Mouse (Mus musculus) hindbrain, embryonic 11.5 days (tissue): ENCODE measurements around the gene Ankrd6. TPM values are rescaled to one million over a fixed set of nuclear protein-coding genes. Genes with fewer than 3 reads are reported as not detected.

Experiments
- ATAC-seq: fragments of 200-750 bp; cut with Nextera tagmentation; 2 replicates; pipeline ENCODE4 v1.8.0; 2017; ENCODE audit warnings: mild to moderate bottlenecking, moderate TSS enrichment, moderate library complexity; ENCODE audit not compliant: low FRiP score
- DNase-seq: peaks from one replicate; pipeline ENCODE4 v3.0.0-alpha.2; 2015; ENCODE audit warnings: low spot score
- H3K27ac ChIP-seq: fragments of 300-500 bp; sonication (generic); 2 replicates; pipeline ENCODE4 v1.5.1; 2014; ENCODE audit warnings: mild to moderate bottlenecking, low read depth, low read length
- H3K27me3 ChIP-seq: fragments of 300-500 bp; sonication (generic); 2 replicates; pipeline ENCODE4 v1.6.1; 2014; ENCODE audit warnings: mild to moderate bottlenecking, low read length, moderate library complexity, mixed read lengths; ENCODE audit not compliant: control insufficient read depth, insufficient read depth
- H3K36me3 ChIP-seq: fragments of 300-500 bp; sonication (generic); 2 replicates; pipeline ENCODE4 v1.6.1; 2014; ENCODE audit warnings: mild to moderate bottlenecking, low read length, moderate library complexity, mixed read lengths; ENCODE audit not compliant: control insufficient read depth, insufficient read depth
- H3K4me1 ChIP-seq: fragments of 300-500 bp; sonication (generic); replicated peaks from 2 replicates; pipeline ENCODE4 v1.6.1; 2014; ENCODE audit warnings: low read length, mixed read lengths; ENCODE audit not compliant: control insufficient read depth, insufficient read depth
- H3K4me2 ChIP-seq: fragments of 300-500 bp; sonication (generic); replicated peaks from 2 replicates; pipeline ENCODE4 v1.6.1; 2014; ENCODE audit warnings: mild to moderate bottlenecking, low read depth, low read length
- H3K4me3 ChIP-seq: fragments of 300-500 bp; sonication (generic); 2 replicates; pipeline ENCODE4 v1.5.1; 2014; ENCODE audit warnings: low read depth, low read length
- H3K9ac ChIP-seq: fragments of 300-500 bp; sonication (generic); 2 replicates; pipeline ENCODE4 v1.6.1; 2014; ENCODE audit warnings: low read depth, low read length
- H3K9me3 ChIP-seq: fragments of 300-500 bp; sonication (generic); 2 replicates; pipeline ENCODE4 v1.6.1; 2016; ENCODE audit warnings: low read length; ENCODE audit not compliant: control insufficient read depth
- WGBS: fragments of 180-500 bp; shearing (Covaris S2); extraction: QIAGEN DNeasy Blood & Tissue Kit; methylation state at CpG from one replicate; pipeline ENCODE4 v1.1.7; 2014; 5-methylcytosine and 5-hydroxymethylcytosine counted together
- polyA plus RNA-seq: library from polyadenylated mRNA; unstranded; fragments of >200 nt; fragmentation: Nextera tagmentation; extraction: Ambion mirVana; gene quantifications from 2 replicates; pipeline ENCODE4 v1.2.1, GENCODE M21; 2014

The Ankrd6 gene
- polyA plus RNA-seq, 1 experiment from 2014 or later: 22.4 TPM

- H3K4me3 ChIP-seq: no peak overlapping the region
- no peaks in the 10 kb centered on the region for H3K36me3 ChIP-seq
- H3K4me1 ChIP-seq: no peaks in the 10 kb centered on the region
- H3K9ac ChIP-seq: no peak overlapping the region
- DNase-seq (no peak), ATAC-seq (no peak)
- no peaks in the 10 kb centered on the region for H3K27me3 ChIP-seq
- 89% methylated on average over 4 of the region's 4 CpGs for WGBS
- H3K9me3 ChIP-seq: no peaks in the 10 kb centered on the region
- H3K4me2 ChIP-seq: no peak overlapping the region
- no peak overlapping the region for H3K27ac ChIP-seq
Observed at GRCm38 (mm10) chr4:32854956-32855355, 95.7 kb downstream of the Ankrd6 start.

DNA sequence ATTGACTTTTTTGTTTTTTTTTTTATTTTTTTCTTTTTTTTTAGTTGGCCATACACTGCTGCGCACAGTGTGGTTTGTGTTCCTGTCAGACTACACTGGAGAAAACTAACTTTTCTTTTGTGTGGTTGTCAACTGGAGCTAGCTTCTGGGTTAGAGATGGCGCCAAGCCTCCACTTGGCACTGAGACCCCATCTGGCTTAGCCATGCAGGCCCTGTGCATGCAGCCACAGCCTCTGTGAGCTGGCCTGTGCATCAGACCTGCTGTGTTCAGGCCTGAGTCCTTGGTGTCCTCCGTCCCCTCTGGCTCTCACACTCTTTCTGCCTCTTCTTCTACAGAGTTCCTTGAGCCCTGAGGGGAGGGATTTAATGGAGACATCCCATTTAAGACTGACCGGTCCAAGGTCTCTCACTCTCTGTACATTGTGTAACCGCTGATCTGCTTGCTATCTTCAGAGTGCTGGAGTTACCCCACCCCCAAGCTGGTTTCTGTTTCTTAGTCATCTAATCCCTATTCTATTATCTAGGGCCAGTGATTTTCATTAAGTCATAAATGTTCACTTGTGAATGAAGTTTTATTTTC is 96.9 kb downstream of the Ankrd6 start:
- DNase-seq (no peak), ATAC-seq (no peak)
- H3K27me3 ChIP-seq: no peaks in the 10 kb centered on the region
- H3K27ac ChIP-seq: no peak overlapping the region
- 81% methylated on average over 5 of the region's 5 CpGs for WGBS
- H3K9me3 ChIP-seq: no peaks in the 10 kb centered on the region
- H3K4me1 ChIP-seq: no peaks in the 10 kb centered on the region
- no peak overlapping the region for H3K4me2 ChIP-seq
- H3K36me3 ChIP-seq: no peaks in the 10 kb centered on the region
- no peak overlapping the region for H3K4me3 ChIP-seq
- H3K9ac ChIP-seq: no peak overlapping the region

- WGBS: 75% methylated on average over 6 of the region's 6 CpGs
- Histone ChIP-seq H3K4me1 (no peaks in the 10 kb centered on the region), H3K27ac (no peak overlapping the region)
Observed at GRCm38 (mm10) chr4:32852819-32853218, 97.8 kb downstream of the Ankrd6 start.

DNA sequence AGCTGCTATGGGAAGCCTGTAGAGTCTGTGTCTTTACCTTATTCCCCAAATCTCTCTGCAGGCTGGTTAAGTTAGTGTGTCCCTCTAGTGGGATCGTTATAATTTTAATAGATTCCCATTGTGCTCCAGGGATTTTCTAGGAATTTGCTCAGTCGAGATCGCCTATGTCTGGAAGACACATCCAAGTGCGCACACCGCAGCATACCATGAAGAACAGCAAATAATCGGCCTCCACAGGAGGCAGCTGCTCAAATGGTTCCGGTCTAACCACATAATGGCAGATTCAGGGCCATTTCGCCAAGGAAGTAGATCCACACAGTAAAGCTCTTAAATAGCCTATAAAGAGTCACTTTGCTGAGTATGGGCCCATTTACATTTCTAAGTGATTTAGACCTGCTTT is 98.3 kb downstream of the Ankrd6 start:
- 89% methylated on average over 8 of the region's 8 CpGs for WGBS
- no peak overlapping the region for H3K27ac ChIP-seq
- no peaks in the 10 kb centered on the region for H3K27me3 ChIP-seq
- no peaks in the 10 kb centered on the region; the same call in 1 of the 2 replicates for H3K36me3 ChIP-seq
- H3K9me3 ChIP-seq: no peaks in the 10 kb centered on the region
- H3K4me2 ChIP-seq: no peak overlapping the region
- H3K4me3 ChIP-seq: no peak overlapping the region
- ATAC-seq: no peak
- no peaks in the 10 kb centered on the region for H3K4me1 ChIP-seq
- H3K9ac ChIP-seq: no peak overlapping the region
- DNase-seq: no peak

More at GRCm38 (mm10) chr4:32852819-32853218, 97.8 kb downstream of the Ankrd6 start:
- no peak overlapping the region for H3K4me3 ChIP-seq
- no peak for DNase-seq
- no peaks in the 10 kb centered on the region for H3K27me3 ChIP-seq
- no peak for ATAC-seq
- H3K9me3 ChIP-seq: no peaks in the 10 kb centered on the region
- H3K9ac ChIP-seq: no peak overlapping the region
- no peak overlapping the region for H3K4me2 ChIP-seq
- H3K36me3 ChIP-seq: no peaks in the 10 kb centered on the region; the same call in 1 of the 2 replicates

GRCm38 (mm10) chr4:32838401-32838800 is 112.2 kb downstream of the Ankrd6 start:
- H3K36me3 ChIP-seq: no peaks in the 10 kb centered on the region

GRCm38 (mm10) chr4:32836071-32836470 is 114.6 kb downstream of the Ankrd6 start:
- no peaks in the 10 kb centered on the region for H3K36me3 ChIP-seq
- H3K4me3 ChIP-seq: no peak overlapping the region
- H3K27me3 ChIP-seq: no peaks in the 10 kb centered on the region
- no peak overlapping the region for H3K27ac ChIP-seq
- ATAC-seq: no peak
- no peak overlapping the region for H3K9ac ChIP-seq
- H3K4me2 ChIP-seq: no peak overlapping the region
- no peaks in the 10 kb centered on the region for H3K9me3 ChIP-seq
- no peaks in the 10 kb centered on the region for H3K4me1 ChIP-seq
- WGBS: 92% methylated on average over 9 of the region's 9 CpGs
- DNase-seq: no peak

More at GRCm38 (mm10) chr4:32838401-32838800, 112.2 kb downstream of the Ankrd6 start:
- ATAC-seq: no peak
- H3K9me3 ChIP-seq: no peaks in the 10 kb centered on the region
- DNase-seq: no peak
- H3K27ac ChIP-seq: no peak overlapping the region
- H3K4me2 ChIP-seq: no peak overlapping the region
- WGBS: 83% methylated on average over 3 of the region's 3 CpGs
- H3K9ac ChIP-seq: no peak overlapping the region
- no peaks in the 10 kb centered on the region for H3K27me3 ChIP-seq
- H3K4me3 ChIP-seq: no peak overlapping the region
- no peaks in the 10 kb centered on the region for H3K4me1 ChIP-seq

GRCm38 (mm10) chr4:32834541-32834940 is 116.1 kb downstream of the Ankrd6 start:
- ATAC-seq: no peak
- Histone ChIP-seq H3K27ac (no peak overlapping the region), H3K27me3 (no peaks in the 10 kb centered on the region), H3K9me3 (no peaks in the 10 kb centered on the region), H3K4me3 (no peak overlapping the region), H3K36me3 (no peaks in the 10 kb centered on the region), H3K9ac (no peak overlapping the region), H3K4me1 (no peaks in the 10 kb centered on the region), H3K4me2 (no peak overlapping the region)
- WGBS: 84% methylated on average over 3 of the region's 3 CpGs
- no peak for DNase-seq

- DNase-seq (no peak), ATAC-seq (0 out of 2 replicates have a peak, but pooled peaks have one; percentile 30)
- WGBS: 50% methylated on average over 17 of the region's 17 CpGs
- H3K4me2 ChIP-seq: no peak overlapping the region; the same call in 1 of the 2 replicates
- no peaks in the 10 kb centered on the region for H3K9me3 ChIP-seq
- H3K27me3 ChIP-seq: no peaks in the 10 kb centered on the region
- H3K4me3 ChIP-seq: no peak overlapping the region
- H3K4me1 ChIP-seq: no peaks in the 10 kb centered on the region
- no peak overlapping the region for H3K27ac ChIP-seq
- H3K9ac ChIP-seq: no peak overlapping the region
- no peaks in the 10 kb centered on the region for H3K36me3 ChIP-seq
Observed at GRCm38 (mm10) chr4:32833494-32834282, 117.0 kb downstream of the Ankrd6 start.

DNA sequence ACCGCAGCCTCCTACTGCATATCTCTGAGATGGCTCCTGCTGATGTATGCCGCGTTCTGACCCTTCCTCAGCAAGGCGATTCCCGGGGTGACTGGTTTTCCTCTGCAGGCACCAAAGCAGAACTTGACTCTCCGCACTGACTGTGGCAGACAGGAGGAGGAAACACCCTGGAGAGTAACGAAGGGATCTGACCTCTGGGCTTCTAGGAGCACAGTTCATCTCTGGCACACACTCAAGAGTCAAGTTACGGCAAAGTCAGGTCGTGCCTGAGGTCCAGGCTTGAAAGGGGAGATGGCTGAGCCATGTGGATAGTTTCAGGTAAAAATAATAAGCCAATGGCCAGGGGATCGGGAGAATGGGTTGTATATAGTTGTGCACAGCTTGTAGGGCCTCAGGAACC is 121.3 kb downstream of the Ankrd6 start:
- H3K27ac ChIP-seq: no peak overlapping the region
- no peaks in the 10 kb centered on the region for H3K9me3 ChIP-seq
- 57% methylated on average over 10 of the region's 10 CpGs for WGBS
- DNase-seq (no peak), ATAC-seq (no peak)
- no peak overlapping the region for H3K9ac ChIP-seq
- no peak overlapping the region for H3K4me3 ChIP-seq
- no peaks in the 10 kb centered on the region for H3K36me3 ChIP-seq
- no peaks in the 10 kb centered on the region for H3K27me3 ChIP-seq
- H3K4me2 ChIP-seq: no peak overlapping the region
- H3K4me1 ChIP-seq: no peaks in the 10 kb centered on the region
